Mouse (Mus musculus) megakaryocyte-erythroid progenitor cell, adult 5 weeks (primary cell): ENCODE measurements around the gene Zfp524. TPM values are rescaled to one million over a fixed set of nuclear protein-coding genes. Genes with fewer than 3 reads are reported as not detected.

ENCODE experiments used
- polyA plus RNA-seq: library from polyadenylated mRNA; stranded (reverse); fragments of >175 nt; gene quantifications from 2 replicates; pipeline ENCODE4 v1.2.3, GENCODE M21; 2012

Gene Zfp524
- polyA plus RNA-seq = 49.6 and 56.4 TPM in 2 replicates

DNA sequence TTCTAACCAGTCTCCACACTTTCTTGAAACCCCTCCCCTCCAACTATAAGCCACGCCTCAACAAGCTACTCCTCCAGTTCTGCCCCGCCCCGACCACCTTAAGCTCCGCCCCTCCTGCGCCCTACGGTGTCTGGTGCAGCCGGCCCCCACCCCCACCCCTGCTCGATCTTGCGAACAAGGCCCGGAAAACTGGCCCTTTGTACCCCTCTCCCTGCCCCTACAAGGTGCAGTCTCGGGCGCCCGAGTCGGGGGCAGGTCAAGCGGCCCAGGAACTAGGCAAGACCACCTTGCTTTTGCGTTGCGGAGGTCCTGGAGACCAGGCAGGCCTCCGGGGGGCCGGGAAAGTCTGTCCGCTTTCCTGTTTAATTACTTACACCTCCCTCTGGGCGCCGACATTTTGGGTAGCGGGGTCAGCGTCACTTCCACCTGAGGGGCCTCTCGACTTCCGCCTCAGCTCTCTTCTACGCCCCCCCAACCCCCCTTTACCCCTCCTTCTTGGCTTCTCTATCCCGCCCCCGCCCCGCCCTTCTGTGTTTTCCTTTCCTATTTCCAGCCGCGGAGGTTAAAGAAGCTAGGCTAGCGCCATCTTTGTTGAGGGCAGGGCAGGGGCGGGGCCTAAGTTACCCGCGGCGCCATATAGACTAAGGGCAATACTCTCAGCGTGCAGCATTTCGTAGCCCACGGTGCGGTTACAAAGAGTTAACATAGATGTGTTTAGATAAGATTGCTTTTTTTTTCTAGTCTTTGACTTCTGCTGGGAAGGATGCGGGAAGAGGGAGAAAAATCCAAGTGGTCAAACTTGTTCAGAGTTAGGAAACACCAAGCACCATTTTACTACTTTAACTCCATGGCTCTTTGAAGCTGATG lies at the start of gene Zfp524, which contains the start of gene Fiz1:
TSS of gene Zfp524 (plus strand) at position 165 of the 867 bp plus-strand sequence.
TSS of gene Fiz1 (minus strand) at position 447 of the 867 bp plus-strand sequence.

DNA sequence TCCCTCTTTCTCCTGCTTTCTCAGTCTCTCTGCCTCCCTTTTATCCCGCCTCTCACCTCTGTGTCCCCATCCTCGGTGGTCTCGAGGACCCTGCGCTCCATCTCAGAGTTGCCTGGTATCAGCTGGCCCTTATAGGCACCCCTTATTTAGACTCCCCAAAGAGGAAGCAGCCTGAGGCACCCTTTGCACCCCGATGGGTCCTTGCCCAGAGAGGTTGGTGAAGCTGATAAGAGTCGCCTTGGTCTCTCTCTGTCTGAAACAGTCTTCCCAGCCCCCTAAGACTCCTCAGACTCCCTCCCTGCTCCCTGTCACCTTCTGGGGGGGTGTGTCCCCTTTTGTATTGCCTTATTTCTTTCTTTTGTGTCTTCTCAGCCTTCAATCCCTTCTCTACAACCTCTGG lies 43.1 kb upstream of the Zfp524 start, which contains the start of gene Sbk3:
TSS of gene Sbk3 (minus strand) at position 101 of the 400 bp plus-strand sequence.

DNA sequence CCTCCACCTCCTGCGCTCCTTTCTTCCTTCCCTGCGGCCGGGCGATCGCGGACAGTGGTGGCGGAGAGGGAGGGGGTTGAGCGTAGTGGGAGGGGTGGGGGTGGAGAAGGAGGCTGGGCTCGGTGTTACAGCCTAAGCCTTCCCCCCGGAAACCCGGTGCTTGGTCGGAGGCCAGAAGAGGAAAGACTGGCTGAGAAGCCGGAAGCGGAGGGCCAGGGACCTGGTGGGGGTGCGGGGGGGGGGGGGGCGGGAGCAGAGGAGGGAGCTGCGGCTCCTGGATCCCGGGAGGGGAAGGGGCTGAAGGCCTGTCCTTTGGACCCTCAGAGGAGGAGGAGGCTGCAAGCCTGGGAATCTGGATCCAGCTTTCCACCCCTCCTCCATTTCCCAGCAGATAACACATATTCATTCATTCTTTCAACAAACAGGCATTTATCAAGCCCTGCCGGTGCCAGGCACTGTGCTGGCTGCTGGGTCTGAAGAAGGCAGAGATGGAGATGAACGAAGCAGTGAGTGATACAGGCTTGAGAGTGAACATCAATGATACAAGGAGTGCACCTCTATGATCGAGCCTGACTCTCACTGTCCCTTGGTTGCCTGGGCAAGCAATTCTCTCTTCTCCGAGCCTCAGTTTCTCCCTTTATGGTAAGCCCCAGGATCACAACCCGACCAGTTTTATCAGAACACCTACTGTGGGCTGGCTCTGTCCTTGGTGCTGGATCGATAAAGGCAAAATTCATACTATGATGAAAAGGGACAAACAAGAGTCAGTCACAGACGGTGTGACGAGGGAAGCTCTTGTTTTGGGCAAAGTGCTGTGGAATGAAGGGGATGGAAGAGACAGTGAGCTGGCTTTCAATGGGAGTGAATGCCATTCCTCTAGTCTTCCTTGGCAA lies 18.0 kb upstream of the Zfp524 start, which contains the start of gene Zfp579:
TSS of gene Zfp579 (minus strand) at position 156 of the 893 bp plus-strand sequence.

GRCm38 (mm10) chr7:5015118-5016001 lies 1.1 kb downstream of the Zfp524 start, which contains the start of gene Gm44973:
TSS of gene Gm44973 (plus strand) at chr7:5015496.

DNA sequence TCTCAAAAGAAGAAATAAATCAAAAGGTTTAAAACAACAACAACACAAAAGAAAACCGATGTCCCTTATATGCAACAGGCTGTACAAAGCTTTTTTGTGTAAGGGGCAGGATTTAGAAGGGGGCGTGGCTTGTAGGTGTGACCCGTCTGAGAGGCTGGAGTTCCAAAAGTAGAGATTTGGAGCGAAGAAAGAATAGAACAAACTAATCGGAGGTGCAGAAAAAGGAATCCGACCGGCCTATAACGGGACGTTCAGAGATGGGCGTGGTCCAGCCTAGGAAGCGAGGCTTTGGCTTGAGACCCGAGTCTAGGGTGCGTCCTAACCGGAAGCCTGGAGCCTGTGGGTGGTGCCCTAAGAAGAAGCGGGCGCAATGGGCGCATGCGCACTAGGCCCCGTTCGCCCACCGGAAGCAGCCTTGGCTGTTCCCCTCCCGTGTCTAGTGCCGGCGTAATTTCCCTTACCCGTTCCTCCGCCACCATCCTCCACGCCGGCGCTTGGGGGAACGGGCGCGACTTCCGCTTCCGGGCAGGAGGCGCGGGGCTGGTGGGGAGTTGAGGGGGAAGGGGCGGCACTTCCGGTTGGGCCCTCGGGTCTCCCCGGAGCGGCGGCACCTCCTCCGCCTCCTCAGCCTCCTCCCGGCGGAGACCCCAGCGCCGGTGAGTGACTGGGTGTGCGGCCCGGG lies 5.9 kb downstream of the Zfp524 start, which contains the start of the genes Zfp865 and Ccdc106:
TSS of gene Zfp865 (plus strand) at position 377 of the 682 bp plus-strand sequence.
TSS of gene Ccdc106 (plus strand) at position 554 of the 682 bp plus-strand sequence.

DNA sequence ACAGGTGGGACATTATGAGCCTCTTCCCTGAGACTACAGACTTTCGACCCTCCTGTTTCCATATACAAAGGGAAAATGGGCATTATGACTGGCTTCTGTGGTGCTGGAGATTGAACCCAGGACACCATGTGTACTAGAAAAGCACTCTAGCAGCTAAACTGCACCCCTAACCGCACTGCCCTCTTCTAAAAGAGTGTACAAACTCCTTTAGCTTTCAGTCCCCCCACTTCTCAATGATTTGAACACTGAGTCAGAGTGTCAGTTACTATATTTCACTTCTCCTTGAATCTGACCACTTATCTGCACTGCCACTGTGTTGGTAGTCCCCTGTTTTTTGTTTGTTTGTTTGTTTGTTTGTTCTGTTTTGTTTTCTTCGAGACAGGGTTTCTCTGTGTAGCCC lies 19.6 kb downstream of the Zfp524 start, which contains the start of gene 4632433K11Rik:
TSS of gene 4632433K11Rik (plus strand) at position 301 of the 400 bp plus-strand sequence.

DNA sequence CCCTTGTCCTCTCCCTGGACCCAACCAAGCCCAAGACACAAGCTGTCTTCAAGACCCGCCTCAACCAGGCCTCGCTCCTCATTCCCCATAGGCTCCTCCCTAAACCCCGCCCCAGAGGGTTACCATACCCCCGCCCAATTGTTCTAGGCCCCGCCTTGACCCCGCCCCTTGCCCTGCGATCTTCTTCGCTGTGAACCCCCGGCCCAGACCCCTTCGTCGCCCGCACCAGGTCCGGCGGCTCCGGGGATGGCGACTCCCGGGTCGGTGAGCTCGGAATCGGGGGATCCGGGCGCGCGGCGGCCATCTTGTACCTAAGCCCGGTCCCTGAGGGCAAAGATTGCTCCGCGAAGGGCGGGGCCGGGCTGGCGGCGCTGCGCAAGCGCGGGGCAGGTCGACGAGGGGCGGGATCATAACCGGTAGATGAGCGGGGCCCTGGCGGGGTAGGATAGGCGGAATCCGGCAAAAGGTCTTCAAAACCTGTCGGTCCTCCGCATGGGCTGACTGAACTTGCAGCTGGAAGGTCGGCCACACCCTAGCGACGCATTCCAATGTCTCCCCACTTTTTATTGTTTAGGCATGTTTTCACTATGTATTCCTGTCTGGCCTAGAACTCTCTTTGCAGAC lies 24.0 kb downstream of the Zfp524 start, which contains the start of gene Zfp784:
TSS of gene Zfp784 (minus strand) at position 338 of the 624 bp plus-strand sequence.

DNA sequence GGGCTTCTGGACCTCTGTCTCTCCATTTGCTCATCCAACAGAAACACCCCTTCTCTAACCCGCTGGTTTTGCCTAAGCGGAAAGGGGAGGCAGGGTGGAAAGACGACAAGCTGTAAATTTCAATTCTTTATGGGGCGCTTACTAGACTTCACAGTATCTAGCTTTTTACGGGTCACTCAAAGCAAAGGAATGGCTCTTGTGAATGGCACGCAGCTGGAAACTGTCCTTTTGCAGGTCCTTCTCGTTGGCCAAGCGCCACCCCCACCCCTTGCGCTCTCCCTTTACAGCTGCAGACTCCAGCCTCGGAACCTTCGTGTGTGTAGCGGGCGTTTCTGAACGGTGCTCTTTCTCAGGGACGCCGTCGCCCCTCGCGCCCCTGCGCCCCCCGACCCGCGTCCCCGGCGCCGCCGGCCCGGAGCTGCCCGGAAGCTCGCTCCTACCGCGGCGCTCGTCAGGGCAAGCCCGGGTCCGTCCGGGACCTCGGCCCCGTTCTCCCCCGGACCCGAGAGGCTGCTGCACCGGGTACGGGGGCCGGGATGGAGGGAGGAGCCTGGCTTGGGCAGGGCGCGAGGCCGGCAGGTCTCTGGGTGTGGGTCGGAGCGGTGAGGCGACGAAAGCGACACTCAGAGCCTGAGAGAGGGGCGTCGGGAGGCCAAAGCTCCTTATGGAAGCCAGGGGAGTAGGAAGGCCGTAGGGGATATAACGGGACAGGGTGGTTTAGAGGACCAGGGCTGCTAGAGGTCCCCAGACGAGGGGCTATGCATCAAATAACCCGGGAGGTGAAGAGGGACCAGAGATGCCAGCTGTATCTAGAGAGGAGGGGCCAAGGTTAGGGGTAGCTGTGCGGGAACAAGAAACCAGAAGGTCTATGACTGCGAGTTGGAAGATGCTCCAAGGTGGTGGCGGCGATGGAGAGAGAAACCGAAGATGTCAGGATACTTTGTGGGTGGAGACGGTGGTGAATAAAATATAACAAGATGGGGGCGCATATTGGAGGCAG lies 37.3 kb downstream of the Zfp524 start, which contains the start of gene Zfp580:
TSS of gene Zfp580 (plus strand) at position 346 of the 1,000 bp plus-strand sequence.

GRCm38 (mm10) chr7:5061774-5062359 lies 47.7 kb downstream of the Zfp524 start, which contains the start of gene U2af2:
TSS of gene U2af2 (plus strand) at chr7:5062143.

Other genes with a start within 250 kb of the Zfp524 start
- gene Fam71e2, start 243.1 kb upstream of the Zfp524 start, polyA plus RNA-seq = not detected in 2 replicates
- gene Il11, start 231.6 kb upstream of the Zfp524 start, polyA plus RNA-seq = 0.10 and 1.1 TPM in 2 replicates
- gene Tmem190, start 231.5 kb upstream of the Zfp524 start, polyA plus RNA-seq = not detected in 2 replicates
- gene Tmem238, start 224.8 kb upstream of the Zfp524 start, polyA plus RNA-seq = 57.5 and 58.8 TPM in 2 replicates
- 10,504 and 11,093 TPM in 2 replicates for gene Rpl28, start 221.5 kb upstream of the Zfp524 start, polyA plus RNA-seq
- gene Ube2s, start 201.8 kb upstream of the Zfp524 start, polyA plus RNA-seq = 251 TPM in 2 replicates
- gene Shisa7, start 169.7 kb upstream of the Zfp524 start, polyA plus RNA-seq = 0.24 and 0.79 TPM in 2 replicates
- gene Isoc2b, start 144.2 kb upstream of the Zfp524 start, polyA plus RNA-seq = 7.7 and 11.8 TPM in 2 replicates
- gene Isoc2a, start 137.3 kb upstream of the Zfp524 start, polyA plus RNA-seq = 27.0 and 29.3 TPM in 2 replicates
- gene Gm36210, start 107.9 kb upstream of the Zfp524 start, polyA plus RNA-seq = 0.09 and 0.28 TPM in 2 replicates
- gene Zfp628, start 99.2 kb upstream of the Zfp524 start, polyA plus RNA-seq = 76.1 and 85.0 TPM in 2 replicates
- gene Nat14, start 92.4 kb upstream of the Zfp524 start, polyA plus RNA-seq = 1.3 and 1.9 TPM in 2 replicates
- gene Ssc5d, start 88.6 kb upstream of the Zfp524 start, polyA plus RNA-seq = 0.08 and 0.10 TPM in 2 replicates
- 0.04 and 0.17 TPM in 2 replicates for gene Sbk2, start 50.0 kb upstream of the Zfp524 start, polyA plus RNA-seq
- not detected in 2 replicates for gene Sbk3, start 43.2 kb upstream of the Zfp524 start, polyA plus RNA-seq
- gene Zfp579, start 18.3 kb upstream of the Zfp524 start, polyA plus RNA-seq = 53.1 and 73.1 TPM in 2 replicates
- 55.3 and 63.3 TPM in 2 replicates for gene Fiz1, start 282 bp downstream of the Zfp524 start, polyA plus RNA-seq
- not detected in 2 replicates for gene Gm44973, start 1.1 kb downstream of the Zfp524 start, polyA plus RNA-seq
- gene Zfp865, start 6.0 kb downstream of the Zfp524 start, polyA plus RNA-seq = 75.2 and 76.9 TPM in 2 replicates
- gene Ccdc106, start 6.1 kb downstream of the Zfp524 start, polyA plus RNA-seq = 0.83 and 1.2 TPM in 2 replicates
- not detected in 2 replicates for gene 4632433K11Rik, start 19.7 kb downstream of the Zfp524 start, polyA plus RNA-seq
- 1.3 and 2.7 TPM in 2 replicates for gene Zfp784, start 24.0 kb downstream of the Zfp524 start, polyA plus RNA-seq
- gene Zfp580, start 37.1 kb downstream of the Zfp524 start, polyA plus RNA-seq = 36.3 and 49.1 TPM in 2 replicates
- gene U2af2, start 47.7 kb downstream of the Zfp524 start, polyA plus RNA-seq = 486 and 623 TPM in 2 replicates
- 527 and 560 TPM in 2 replicates for gene Epn1, start 65.8 kb downstream of the Zfp524 start, polyA plus RNA-seq
- gene Rfpl4, start 102.5 kb downstream of the Zfp524 start, polyA plus RNA-seq = not detected in 2 replicates
- gene Rasl2-9, start 111.5 kb downstream of the Zfp524 start, polyA plus RNA-seq = 0.11 TPM in 1 of 2 replicates, not detected in the other
- gene Vmn1r55, start 135.3 kb downstream of the Zfp524 start, polyA plus RNA-seq = not detected in 2 replicates
- not detected in 2 replicates for gene Vmn1r56, start 182.3 kb downstream of the Zfp524 start, polyA plus RNA-seq
- not detected in 2 replicates for gene Vmn1r57, start 204.1 kb downstream of the Zfp524 start, polyA plus RNA-seq